Mouse (Mus musculus): ENCODE results near the gene Chmp6.

Gene Chmp6

DNA sequence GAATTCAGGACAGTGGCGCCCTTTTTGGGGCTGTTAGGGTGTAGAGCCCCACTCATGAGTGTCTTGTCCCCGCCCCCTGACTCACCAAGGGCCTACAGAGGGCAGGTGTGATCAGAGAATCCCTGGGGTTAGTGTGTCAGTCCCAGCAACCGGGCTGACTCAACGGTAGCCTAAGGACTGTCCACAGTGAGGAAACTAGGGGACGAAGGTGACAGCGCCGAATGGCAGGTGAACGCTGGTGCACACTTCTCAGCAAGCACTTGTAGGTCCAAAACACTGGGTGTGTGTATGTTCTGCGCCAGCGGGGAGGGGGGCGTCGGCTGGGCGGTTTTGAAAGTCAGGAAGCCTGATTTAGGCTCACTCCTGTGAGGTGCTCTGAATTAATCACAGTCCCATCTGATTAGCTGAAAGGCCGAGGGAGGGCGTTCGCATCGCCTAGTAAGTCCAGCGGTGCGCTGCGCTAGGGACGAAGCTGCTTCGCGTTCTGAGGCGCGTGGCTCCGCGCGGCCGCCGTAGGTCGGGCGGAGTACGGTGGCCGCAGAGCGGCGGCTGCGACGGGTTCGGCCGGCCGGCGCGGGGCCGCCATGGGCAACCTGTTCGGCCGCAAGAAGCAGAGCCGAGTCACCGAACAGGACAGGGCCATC, at the start of gene Chmp6:
Gene Chmp6, plus strand, starts transcription at position 151 of the 644 bp plus-strand sequence.
- DNase-seq = peak; percentile 90

DNA sequence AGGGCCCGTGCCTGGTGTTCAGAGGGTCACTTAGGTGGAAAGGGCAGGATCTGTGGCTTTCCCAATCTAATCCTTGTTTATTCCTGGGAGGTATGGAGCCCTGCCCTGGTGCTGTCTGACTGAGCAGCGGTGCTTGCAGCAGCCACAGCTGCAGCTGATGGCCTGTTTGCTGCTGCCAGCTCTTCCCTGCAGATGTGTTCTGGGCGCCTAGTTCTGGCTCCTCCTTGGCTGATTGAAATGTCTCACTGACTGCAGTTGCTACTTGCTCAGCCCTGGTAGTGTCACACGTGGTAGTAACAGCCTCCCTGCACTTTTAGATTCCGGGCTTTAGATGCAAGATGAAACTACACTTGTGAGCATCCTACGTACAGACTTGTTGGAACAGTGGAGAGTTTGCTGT, 46.4 kb upstream of the Chmp6 start:
- DNase-seq = no peak

DNA sequence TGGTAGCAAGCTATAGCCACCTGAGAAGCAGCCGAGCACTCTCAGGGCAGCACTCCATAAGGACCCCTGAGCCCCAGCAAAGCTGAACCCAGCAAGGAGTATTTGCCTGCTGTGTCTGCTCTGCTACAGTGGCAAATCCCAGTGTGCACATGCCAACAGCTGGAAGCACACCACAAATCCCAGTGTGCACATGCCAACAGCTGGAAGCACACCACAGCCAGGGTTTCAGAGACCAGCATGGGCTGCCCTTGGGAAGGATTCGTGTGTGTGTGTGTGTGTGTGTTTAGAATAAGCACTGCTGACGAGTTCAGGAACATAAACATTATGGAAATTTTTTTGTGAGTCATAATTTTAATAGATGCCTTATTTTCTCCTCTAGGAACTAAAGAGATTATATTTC, 45.1 kb upstream of the Chmp6 start:
- DNase-seq = no peak

DNA sequence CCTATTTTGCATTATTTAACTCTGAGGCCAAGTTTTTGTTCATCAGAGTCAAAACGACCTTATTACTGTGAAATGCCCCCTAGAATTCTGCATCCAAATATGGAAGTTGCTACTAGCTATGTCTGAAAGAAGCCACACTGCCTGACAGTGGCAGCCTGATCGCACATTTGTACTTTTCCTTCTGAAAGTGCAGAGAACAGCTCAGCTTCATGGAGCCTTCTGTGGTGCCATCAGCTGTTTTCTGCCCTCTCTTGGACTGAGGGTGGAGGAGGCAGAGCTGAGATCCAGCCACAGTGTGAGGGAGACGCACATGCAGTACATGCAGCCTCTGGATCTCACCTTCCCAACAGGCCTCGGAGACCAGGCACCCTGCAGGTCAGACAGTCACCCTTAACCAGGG, 44.7 kb upstream of the Chmp6 start:
- no peak for DNase-seq

DNA sequence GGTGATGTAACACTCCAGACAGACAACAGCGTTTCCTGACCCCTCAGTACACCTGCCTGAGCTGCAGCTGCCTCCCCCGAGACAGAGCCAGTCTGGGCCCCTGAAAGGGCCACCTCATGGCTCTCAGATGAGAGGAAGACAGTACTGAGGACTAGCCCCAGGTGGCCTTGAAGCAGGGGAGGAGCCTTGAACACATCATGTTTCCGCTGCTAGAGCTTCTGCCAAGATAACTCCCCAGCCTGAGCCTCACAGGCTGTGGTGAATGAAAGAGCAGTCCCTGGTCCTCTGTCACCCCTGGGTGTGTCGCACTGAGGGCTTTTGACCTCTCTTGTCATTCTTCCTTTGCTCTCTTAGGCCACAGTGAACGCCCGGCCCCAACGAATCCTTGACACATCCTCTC, 42.1 kb upstream of the Chmp6 start:
- no peak for DNase-seq

DNA sequence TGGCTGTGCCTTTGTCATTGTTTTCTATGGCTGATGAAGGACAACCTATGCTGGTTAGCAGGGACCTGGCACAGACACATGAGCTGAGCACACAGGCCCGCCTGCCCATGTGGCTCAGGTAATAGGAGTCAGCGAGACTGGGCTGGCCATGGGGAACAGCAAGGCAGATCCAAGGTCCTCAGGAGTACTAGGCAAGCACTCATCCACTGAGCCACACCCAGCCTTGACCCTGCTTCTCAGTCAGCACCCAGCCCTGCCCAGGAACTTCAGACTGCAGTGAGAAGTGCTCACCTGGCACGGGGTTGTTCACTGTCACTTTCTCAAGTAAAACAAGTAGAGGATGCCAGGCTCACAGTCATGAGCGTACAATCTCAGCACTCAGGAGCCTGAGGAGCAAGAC, 39.6 kb upstream of the Chmp6 start:
- no peak for DNase-seq

DNA sequence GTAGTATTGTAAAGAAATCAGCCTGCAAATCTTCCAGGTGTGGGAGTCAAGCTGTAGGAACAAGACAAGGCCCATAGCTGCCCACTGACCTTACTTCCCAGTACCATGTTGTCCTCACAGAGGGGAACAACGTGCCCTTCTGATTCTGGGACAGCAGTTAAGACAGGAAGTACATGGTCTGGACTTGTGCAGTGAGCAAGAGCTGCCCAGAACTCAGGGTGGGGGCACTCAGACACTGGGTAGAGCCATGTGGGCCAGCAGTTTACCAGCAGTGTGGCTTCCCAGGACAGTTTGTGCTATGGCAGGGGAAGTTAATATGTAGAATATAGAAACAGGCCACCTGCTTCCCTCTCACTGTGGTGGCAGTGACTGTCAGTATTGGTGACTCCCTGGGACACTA, 38.4 kb upstream of the Chmp6 start:
- no peak for DNase-seq

DNA sequence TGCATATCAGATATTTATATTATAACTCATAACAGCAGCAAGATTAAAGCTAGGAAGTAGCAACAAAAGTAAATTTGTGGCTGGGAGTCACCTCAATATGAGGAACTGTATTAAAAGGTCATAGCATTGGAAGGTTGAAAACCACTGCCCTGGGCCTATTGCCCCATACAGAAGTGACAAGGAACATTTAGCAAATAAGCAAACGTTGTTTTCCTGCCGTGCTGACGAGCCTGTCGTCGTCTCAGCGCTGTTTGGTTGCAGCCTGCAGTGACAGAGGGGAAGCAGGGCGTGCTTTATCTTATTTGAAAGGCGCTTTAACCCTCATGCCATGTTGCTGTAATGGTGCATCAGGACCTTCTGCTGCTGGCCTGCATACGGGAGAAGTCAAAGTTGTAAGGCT, 37.6 kb upstream of the Chmp6 start:
- DNase-seq = no peak

DNA sequence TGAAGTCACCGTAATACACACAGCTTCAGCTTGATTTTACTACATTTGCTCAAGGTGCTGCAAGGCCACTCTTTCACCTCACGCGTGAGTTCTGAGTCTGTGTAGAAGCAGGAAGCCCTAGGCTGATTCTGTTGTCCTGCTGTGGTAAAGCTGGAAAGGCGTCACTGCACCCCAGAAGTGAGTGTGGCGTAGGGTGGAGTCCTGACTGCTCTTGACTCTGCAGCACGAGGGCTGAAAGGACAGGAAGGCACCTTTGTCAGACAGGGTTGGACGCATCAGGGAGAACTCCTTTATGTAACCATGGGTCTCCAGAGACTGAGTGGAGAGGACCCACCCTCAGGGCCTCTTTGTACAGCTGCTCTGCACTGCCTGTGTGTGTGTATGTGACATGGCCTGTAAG, 36.1 kb upstream of the Chmp6 start:
- DNase-seq = no peak

DNA sequence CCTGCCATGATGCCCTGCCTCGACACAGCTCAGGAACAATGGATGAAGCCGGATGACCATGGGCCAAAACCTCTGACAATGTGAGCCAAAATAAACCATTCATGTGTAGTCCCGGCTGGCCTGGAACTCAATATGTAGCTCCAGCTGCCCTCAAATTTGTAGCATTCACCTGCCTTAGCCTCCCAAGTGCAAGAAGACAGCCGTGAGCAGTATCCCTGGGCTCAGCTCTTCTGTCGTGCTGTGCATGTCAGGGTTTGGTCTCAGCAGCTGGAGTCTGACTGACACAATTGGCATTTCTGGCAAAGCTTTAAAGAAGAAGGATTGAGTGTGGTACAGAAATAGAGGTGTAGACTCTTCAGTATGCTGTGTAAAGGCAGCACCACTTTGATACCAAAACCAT, 33.7 kb upstream of the Chmp6 start:
- no peak for DNase-seq

DNA sequence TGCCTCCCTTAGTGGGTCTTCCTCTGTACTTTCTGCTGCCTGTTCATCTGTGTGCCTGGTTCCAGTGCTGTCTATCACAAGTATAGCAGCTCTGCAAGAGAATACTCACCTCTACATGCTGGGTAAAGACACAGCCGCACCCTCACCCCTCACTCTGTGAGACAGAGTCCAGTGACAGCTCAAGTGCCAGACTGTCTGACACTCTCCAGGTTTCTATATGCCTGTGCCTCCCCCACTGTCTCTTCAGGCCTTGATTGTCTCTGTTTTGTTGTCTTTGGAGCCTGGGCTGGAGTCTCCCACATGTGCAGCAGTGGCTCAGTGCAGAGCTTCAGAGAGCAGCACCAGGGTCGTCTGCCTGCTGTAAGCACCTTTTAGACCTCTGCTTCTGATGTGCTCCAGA, 29.6 kb upstream of the Chmp6 start:
- no peak for DNase-seq

DNA sequence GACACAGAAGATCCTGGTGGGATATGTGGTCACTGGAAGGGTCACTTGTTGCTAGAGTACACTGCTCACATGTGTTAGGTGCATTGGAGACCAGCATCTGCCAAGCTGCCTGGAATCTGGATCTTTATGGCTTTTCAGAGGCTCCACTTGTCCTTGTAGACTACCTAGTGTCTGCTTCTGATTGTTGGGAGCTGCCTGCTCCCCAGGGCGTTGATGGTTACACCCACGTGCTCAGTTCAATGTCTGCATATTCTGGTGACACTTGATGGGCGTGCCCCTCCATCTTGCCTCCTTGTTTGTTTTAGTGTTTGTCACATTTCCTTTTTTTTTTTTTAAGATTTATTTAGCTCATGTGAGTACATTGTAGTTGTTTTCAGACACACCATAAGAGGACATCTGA, 23.3 kb upstream of the Chmp6 start:
- DNase-seq = no peak

DNA sequence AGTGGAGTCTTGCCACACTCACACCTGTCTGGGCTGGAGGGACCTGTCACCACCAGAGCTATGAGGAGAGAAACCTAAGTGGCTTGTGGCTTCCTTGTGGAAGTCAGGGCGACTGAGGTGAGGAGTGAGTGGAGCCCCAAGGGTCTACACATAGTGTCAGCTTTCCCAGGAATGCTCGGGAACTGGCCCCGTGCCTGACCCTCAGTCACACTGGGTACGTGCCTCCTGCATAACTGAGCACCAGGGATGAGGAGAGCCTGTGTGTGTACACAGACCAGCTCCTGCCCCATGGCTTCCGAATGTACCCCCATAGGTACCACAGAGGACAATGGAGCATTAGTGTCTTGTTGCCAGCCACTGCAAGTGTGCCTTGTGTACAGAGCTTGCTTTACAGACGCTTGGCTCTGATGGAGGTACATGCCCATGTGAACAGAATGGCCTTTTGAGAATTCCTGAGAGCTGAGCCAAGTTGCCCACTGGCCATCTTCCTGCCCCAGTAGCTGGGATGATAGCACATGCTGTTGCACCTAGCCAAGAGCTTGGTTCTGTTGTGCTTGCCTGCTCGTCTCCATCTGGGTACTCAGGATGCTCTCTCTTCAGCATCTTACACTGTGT, 21.5 kb upstream of the Chmp6 start:
- peak; percentile 67 for DNase-seq

DNA sequence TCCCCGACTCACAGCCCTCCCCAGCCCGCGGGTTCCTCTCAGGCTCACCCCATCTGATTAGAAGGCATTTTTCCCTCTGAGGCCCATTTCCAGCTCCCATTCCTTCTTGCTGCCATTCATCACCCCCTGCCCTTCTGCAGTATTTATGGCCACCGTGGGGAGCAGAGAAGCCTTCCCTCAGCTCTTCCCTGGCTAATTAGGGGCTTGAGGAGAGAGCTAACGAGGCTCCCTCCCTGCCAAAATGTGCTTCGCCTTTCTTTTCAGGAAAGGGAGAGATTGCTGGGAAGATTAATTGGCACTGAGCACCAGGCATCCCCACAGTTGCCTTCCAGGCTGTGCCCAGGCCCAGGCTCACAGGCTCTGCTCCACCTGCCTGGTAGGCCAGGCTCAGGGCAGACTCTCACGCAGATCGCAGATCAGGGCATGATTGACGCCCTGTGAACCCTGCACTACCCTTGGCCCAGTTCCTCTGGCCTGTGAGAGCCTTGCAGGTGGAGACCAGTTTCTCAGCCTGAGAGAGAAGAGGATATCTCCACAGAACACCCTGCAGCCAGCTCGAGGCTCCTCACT, 19.5 kb upstream of the Chmp6 start:
- no peak for DNase-seq

DNA sequence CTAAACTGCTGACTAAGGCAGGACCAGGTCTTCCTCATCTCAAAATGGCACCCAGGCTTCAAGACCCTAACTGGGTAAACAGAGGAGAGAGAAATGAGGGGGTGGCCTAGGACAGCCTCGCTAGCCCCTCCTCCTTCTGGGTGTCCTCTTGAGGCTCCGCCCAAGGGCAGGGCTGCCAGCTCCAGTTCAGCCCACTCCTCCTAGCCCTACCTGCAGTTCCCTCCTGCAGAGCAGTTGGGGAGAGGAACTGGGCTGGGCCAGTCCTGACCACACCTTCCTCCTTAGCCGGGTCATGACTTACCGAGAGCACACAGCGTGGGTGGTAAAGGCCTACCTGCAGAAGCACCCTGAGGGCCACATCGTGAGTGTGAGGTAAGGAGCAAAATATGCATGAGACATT, 18.6 kb upstream of the Chmp6 start:
- no peak for DNase-seq

DNA sequence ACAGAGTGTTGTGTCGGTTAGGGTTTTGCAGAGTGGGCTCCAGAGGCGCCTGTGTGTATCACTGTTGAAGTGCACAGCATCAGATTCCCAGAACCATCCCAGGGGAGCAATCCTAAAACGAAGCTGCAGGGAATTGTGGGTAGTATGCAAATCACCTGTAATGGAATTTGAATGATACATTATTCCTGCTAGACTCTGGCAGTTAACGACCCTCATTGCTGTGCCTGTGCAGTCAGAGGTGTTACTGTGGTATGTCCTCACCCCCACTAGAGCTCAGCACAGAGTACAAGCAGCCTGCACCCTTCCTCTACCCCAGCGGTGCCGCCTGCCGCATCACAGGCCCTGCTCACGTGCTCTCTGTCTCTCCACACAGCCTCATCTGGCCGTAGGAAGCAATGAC, 16.2 kb upstream of the Chmp6 start:
- no peak for DNase-seq

DNA sequence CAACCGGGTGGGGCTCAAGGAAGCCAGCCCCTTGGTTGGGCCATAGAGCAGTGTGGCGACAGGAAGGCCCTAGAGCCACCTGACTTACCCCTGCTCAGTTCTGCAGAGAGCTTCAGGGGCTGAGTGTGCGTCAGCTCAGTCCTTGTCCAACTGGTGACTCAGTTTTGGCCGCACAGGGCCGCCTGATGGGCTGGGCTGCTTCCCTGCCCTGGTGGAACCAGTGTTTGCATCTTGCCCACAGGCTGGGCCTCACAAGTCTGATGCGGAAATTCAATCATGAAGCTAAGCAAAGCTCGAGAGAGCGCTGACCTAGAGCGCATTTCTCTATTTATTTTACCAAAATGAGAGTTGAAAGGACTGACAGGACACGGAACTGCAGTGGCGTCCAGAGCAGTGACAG, 14.3 kb upstream of the Chmp6 start:
- DNase-seq = no peak

DNA sequence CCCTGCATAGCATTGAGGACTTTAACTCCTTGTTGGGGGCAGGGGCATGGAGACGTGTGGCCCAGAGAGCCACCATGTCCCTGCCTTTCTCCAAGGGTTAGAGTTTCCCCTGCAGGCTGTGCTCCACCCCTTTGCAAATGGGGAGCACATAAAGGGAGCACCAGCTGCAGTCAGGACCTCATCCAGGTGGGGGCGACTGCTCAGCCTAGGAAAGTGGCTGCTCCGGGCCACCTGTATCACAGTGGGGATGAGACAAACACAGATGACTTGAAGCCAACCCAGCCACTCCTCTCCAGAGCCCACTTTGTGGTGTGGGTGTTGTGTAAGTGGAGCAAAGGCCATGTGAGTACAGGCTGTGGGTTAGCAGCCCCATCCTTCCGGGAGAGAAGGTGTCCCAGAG, 12.1 kb upstream of the Chmp6 start:
- DNase-seq = no peak

DNA sequence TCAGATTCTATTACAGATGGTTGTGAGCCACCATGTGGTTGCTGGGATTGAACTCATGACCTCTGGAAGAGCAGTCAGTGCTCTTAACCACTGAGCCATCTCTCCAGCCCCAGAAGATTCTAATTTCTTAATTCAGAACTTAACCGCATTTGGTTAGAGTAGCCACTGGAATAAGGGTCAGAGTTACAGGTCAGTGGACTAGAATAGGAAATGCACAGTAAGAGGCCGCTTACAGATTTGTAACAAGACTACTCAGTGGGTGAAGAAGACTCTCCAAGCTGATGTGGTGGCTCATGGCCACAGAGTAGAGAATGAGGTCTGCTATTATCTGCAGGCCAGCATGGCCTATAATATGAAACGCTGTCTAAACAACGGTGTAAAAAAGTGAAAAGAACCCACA, 10.3 kb upstream of the Chmp6 start:
- DNase-seq = no peak

DNA sequence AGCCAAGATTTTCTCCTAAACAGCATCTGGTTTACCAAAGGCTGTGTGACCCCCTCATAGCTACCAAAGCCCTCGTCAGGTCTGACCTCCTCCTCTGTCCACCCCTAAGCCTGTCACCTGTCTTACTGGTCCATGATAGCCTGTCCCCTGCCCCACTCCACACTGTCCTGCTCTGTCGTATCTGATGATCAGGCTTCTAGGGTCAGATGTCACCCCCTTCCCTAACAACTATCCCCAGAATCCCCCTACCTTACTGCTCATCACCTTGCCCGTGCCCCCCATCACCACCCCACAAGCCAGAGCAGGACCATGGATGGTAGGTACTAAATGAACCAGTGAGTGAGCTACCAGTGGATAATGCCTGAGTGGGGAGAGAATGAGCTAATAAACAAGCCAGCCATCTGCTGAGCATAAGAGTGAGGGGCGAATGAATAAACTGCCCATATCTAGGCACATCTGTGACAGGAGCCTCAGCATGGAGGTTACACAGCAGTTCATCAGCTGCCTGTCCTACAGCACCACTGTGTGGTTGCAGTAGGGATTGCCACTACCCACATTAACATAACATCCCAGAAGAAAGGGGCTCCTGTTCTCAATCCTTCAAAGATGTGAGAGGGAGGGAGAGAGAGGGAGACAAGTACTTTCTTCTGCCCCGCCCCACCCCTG, 8.5 kb upstream of the Chmp6 start:
- peak; percentile 81 for DNase-seq

DNA sequence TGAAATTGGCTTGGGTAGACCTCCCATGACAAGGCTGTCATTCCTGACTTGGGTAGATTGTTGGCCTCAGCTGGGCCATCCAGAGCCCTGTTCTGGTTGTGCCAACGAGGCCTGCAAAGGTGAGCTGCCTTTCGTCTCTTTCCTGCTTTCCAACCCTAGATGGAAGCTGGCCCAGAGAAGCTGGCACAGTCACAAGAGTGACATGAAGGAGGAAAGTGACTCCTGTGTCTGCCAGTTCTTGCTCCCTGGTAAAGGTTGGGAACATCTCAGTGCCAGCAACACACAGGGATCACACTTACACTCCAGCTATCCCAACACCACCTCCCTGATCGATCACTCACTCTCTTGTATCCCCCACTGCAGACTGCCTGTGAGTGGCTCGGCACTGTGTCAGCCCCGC, 7.4 kb upstream of the Chmp6 start:
- peak; percentile 64 for DNase-seq

DNA sequence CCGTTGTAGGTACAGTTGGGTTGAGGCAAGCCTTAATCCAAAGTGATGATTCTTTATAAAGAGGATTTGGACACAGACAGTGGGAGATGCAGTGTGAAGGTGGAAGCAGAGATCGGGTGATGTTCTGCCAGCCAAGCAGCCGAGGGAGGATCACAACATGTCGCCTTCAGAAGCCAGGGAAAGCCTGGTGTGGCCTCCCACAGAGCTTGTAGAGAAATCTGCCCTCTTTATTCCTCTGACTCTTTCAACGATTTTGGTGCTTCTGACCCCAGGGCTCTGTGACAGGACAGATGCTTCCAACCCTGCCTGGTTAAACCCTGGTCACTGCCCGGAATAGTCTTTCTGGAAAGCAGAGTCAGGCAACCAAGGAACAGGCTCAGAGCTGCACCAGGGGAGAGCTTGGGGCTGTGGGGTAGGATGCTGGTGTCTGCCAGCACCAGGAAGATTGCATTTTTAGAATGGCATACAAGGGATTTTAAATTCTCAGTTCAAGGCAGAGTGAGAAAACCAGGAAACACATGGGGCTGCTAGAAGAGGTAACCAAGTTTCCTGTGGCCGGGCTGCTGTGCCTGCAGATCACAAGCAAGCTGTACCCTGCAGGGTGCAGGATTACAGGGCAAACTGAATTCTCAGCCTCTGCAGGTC, 6.1 kb upstream of the Chmp6 start:
- no peak for DNase-seq

DNA sequence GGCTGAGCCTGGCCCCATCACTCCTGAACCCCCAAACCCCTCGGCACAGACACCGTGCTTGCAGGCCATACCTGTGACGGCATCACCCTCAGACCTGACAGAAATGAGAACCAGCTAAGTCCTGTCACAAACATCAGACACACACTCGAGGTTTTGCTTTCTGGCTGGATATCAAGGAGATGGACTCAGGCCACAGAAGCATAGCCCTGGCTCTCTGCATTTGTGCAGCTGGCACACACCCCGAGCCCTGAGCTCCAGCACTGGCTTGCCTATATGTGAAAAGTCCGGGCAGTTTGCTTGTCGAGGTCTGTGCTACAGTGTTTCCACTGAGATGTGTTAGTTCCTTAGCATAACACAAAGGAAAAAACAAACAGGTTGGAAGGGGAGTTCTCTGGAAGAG, 5.5 kb upstream of the Chmp6 start:
- no peak for DNase-seq

DNA sequence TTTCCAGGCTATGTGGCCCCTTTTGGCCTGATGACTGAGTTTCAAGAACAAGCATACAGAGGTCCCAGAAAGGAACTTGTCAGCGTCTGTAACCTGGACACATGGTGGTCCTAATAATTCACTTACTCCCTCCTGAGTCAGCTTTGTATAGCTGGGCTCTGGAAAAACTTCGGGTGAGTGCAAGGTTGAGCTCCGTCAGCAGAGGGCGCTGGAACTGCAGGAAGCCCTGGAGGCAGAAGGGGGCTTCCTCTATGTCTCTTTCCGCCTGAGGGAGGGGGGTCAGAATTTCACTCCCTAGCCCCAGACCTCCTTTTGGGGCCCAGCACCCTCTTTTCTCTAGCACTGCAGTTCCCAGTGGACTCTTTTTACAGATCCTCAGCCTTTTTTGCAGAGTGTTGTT, 3.8 kb upstream of the Chmp6 start:
- peak; percentile 63 for DNase-seq
